Mouse (Mus musculus) C2C12 (cell line): ENCODE measurements around the gene Gpam. TPM values are rescaled to one million over a fixed set of nuclear protein-coding genes. Genes with fewer than 3 reads are reported as not detected.

Experiments used
- H3K27me3 ChIP-seq: one replicate; pipeline ENCODE4 v1.6.1; 2011; ENCODE audit not compliant: control insufficient read depth, insufficient read depth, insufficient read length
- H3K36me3 ChIP-seq: one replicate; pipeline ENCODE4 v1.6.1; 2011; ENCODE audit not compliant: control insufficient read depth, insufficient read depth
- H3K4me3 ChIP-seq: one replicate; pipeline ENCODE4 v1.5.1; 2011; ENCODE audit warnings: mild to moderate bottlenecking, control low read depth; ENCODE audit not compliant: poor library complexity, insufficient read depth, severe bottlenecking
- H3K79me2 ChIP-seq: one replicate; pipeline ENCODE4 v1.6.1; 2011; ENCODE audit not compliant: control insufficient read depth, insufficient read depth
- H3K79me3 ChIP-seq: one replicate; pipeline ENCODE4 v1.6.1; 2011; ENCODE audit warnings: low read depth, control low read depth
- H3ac ChIP-seq: one replicate; pipeline ENCODE3; 2011; ENCODE audit warnings: low read depth; ENCODE audit not compliant: control insufficient read depth, insufficient read length
- CEBPB ChIP-seq: IDR thresholded peaks from one replicate; pipeline ENCODE4 v1.6.1; 2011; ENCODE audit warnings: low read depth, mild to moderate bottlenecking, control low read depth, moderate library complexity
- CTCF ChIP-seq: IDR thresholded peaks from one replicate; pipeline ENCODE4 v1.5.1; 2011; ENCODE audit not compliant: control insufficient read depth, insufficient read depth, insufficient read length
- FOSL1 ChIP-seq: IDR thresholded peaks from one replicate; pipeline ENCODE4 v1.8.0; 2011; ENCODE audit warnings: mild to moderate bottlenecking, low read length; ENCODE audit not compliant: poor library complexity, insufficient read depth, severe bottlenecking
- MAX ChIP-seq: IDR thresholded peaks from one replicate; pipeline ENCODE4 v1.6.1; 2011; ENCODE audit warnings: mild to moderate bottlenecking, control low read depth
- MYOD1 ChIP-seq: IDR thresholded peaks from one replicate; pipeline ENCODE4 v1.6.1; 2011; ENCODE audit warnings: low read depth; ENCODE audit not compliant: control insufficient read depth, insufficient read length
- MYOG ChIP-seq: IDR thresholded peaks from one replicate; pipeline ENCODE4 v1.6.1; 2011; ENCODE audit not compliant: control insufficient read depth, insufficient read length; ENCODE audit errors: extremely low read depth
- USF1 ChIP-seq: IDR thresholded peaks from one replicate; pipeline ENCODE4 v1.6.1; 2011; ENCODE audit warnings: low read depth, mild to moderate bottlenecking, control low read depth, moderate library complexity
- polyA plus RNA-seq: library from polyadenylated mRNA; unstranded; fragments of >200 nt; fragmentation: generic; extraction: Trizol; gene quantifications from one replicate; pipeline ENCODE4 v1.2.1, GENCODE M21; 2012; ENCODE audit warnings: missing spikeins

The Gpam gene
- polyA plus RNA-seq, 1 experiment, result 7.0 TPM

DNA sequence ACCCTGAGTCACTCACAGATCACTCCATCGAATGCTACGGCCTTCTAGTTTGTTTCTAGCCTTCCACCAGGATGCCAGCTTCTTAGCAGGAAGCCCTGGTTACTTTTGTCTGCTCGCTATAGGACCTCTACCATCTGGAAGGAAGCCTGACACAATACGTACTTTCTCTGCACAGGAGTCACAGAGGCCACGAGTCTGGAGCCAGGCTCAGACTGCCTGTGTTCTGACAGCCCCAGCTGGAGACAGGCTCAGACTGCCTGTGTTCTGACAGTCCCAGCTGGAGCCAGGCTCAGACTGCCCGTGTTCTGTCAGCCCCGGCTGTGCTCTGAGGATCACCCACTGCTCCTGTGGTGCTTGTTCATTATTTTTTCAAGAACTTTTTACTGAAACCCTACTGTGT lies 10.8 kb upstream of the Gpam start:
- H3ac ChIP-seq, result no peak overlapping the region
- H3K27me3 ChIP-seq, result no peaks in the 10 kb centered on the region
- H3K36me3 ChIP-seq, result no peaks in the 10 kb centered on the region
- TF ChIP-seq MAX (no peak), CEBPB (no peak), MYOD1 (no peak), MYOG (no peak), USF1 (no peak)
- H3K4me3 ChIP-seq, result no peak overlapping the region
- no peaks in the 10 kb centered on the region for H3K79me2 ChIP-seq
- no peaks in the 10 kb centered on the region for H3K79me3 ChIP-seq

DNA sequence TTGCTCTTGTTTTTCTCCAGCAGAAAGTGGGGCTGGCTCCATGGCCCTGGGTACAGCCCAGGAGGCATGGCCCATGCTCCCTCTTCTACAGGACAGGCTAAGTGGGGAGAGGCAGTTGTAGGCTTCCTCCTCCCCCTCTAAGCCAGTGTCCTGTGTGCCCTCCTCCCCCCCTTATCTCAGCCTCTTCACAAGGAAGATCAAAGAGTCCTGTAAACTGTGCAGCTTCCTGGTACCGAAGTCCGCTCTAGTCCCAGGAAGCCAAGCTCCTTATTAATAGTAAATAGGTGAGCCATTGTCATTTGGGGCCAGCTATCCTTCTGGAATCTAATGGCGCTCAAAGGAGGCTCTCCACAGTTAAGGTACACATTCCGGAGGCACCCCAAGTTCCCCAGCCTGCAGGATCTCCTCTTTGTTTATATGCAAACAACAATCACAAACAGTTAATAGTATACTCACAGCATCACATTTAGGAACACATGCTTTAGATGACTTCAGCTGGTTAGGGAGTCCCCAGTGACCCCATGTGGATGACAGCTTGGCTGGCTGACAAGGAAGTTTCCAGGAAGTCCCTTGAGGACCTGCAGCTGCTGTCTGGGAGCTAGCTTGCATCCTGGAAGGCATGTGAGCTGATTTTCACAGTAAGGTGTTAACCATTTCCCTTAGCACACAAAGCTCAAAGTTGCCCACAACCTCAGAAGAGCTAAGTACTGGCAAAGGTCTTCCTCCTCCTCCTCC lies 9.8 kb upstream of the Gpam start:
- Histone ChIP-seq H3K79me2 (no peaks in the 10 kb centered on the region), H3ac (no peak overlapping the region), H3K79me3 (no peaks in the 10 kb centered on the region), H3K36me3 (no peaks in the 10 kb centered on the region), H3K27me3 (no peaks in the 10 kb centered on the region), H3K4me3 (no peak overlapping the region)
- TF ChIP-seq USF1 (no peak), FOSL1 (no peak), CTCF (no peak), MYOD1 (no peak), CEBPB (no peak), MAX (no peak), MYOG (no peak)

DNA sequence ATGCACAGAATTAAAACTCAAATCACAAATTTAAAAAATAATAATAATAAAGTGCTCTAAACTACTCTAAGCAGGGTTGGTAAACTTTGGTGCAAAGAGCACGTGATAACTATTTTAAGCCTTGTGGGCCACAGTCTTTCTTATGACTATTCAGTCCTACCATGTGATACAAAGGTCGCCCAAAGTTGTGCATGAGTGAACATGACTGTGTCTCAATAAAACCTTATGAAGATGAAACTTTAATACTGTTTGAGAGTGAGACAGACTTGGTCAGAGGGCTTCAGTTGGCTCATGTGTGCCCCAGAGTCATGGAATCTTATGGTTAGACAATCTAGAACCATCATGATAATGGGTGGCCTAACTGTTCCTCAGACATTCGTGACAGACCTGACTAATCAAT lies 8.9 kb upstream of the Gpam start:
- Histone ChIP-seq H3K27me3 (no peaks in the 10 kb centered on the region), H3K79me3 (no peaks in the 10 kb centered on the region), H3K36me3 (no peaks in the 10 kb centered on the region), H3K79me2 (no peaks in the 10 kb centered on the region), H3K4me3 (no peak overlapping the region), H3ac (no peak overlapping the region)
- TF ChIP-seq FOSL1, result no peak

DNA sequence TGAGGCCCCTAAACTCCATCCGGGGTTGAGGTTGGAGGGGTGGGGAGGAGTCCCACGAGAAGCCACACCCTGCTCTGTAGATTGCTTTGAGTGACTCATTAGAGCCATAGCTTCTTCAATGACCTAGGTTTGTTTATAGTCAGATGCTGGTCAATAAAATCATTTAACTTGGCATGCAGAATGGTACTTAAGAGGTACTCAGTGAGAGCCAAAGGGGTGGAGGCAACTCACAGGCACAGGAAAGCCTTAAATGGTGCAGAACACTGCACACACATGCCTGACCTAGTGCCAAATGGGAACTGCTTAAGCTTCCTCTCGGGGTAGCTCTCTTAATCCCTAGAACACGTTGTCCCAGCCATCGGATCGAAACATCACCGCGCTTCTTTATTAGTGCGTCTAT lies 7.5 kb upstream of the Gpam start:
- H3K36me3 ChIP-seq, result no peaks in the 10 kb centered on the region
- H3K79me3 ChIP-seq, result no peaks in the 10 kb centered on the region
- no peak overlapping the region for H3K4me3 ChIP-seq
- H3K27me3 ChIP-seq, result no peaks in the 10 kb centered on the region
- TF ChIP-seq MYOG (no peak), FOSL1 (no peak), USF1 (no peak), CEBPB (no peak), MAX (no peak), MYOD1 (no peak), CTCF (no peak)
- no peaks in the 10 kb centered on the region for H3K79me2 ChIP-seq
- H3ac ChIP-seq, result no peak overlapping the region

DNA sequence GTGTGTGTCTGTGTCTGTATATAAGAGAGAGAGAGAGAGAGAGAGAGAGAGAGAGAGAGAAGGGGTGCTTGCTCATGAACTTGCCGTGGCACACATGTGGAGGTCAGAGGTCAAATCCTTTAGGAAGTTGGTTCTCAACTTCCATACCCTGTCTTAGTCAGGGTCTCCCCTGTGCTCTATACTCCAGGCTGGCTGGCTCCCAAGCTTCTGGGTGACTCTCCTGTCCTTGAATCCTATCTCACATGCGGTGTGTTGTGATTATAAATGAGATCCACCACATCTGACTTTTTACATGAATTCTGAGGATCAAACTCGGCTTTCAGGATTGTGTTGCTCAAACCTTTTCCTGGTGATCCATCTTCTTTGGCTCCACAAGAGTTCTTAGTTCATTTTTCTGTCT lies 5.4 kb upstream of the Gpam start:
- Histone ChIP-seq H3K79me3 (no peaks in the 10 kb centered on the region), H3K4me3 (no peak overlapping the region), H3K36me3 (no peaks in the 10 kb centered on the region), H3K27me3 (no peaks in the 10 kb centered on the region), H3K79me2 (no peaks in the 10 kb centered on the region), H3ac (no peak overlapping the region)
- TF ChIP-seq USF1, result no peak
- no peak for TF ChIP-seq CTCF

DNA sequence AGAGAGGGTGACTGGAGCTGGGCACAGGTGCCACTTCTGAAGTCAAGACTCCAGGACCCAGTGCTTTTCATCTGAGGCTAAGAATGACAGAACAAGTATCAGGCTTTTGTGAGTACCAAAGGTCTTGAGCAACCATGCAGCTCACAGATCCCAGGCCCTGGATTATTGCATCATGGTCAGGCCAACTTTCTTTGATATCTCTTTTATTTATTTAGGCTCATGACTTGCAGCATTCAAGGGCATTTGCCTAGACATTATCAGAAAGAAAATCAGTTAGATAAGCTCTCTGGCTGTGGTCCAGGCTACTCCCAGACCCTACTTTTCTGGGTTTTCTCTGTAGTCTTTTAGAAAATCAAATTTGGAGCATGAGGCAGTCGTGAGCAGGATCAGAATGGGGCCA lies 4.7 kb upstream of the Gpam start:
- TF ChIP-seq CEBPB (no peak), MYOD1 (no peak), FOSL1 (no peak), USF1 (no peak), MYOG (no peak)
- Histone ChIP-seq H3K79me3 (no peaks in the 10 kb centered on the region), H3K79me2 (no peaks in the 10 kb centered on the region), H3K4me3 (no peak overlapping the region), H3K27me3 (no peaks in the 10 kb centered on the region), H3K36me3 (no peaks in the 10 kb centered on the region), H3ac (no peak overlapping the region)
